Mouse (Mus musculus): ENCODE measurements around the gene Dnase2b.

The Dnase2b gene

DNA sequence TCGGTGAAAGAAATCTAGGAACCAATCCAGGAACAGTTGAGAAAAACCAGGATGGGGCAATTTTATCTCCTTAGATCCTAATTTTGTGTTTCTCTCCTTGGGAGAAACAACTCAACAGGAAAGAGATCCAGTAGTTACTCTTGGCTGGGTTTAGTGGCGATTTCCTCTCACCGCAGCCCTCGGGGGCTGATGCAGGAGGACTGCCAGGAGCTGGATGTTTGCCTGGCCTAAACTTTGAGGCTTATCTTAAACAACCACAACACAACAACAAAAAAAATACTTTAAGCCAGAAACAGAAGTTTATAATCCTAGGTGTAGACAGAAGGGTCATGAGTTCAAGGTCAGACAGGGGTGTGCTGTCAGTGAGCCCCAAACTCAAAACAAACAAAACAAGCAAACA lies 3.6 kb downstream of the Dnase2b start:
- DNase-seq (ENCODE audit: low spot score) = no peak

DNA sequence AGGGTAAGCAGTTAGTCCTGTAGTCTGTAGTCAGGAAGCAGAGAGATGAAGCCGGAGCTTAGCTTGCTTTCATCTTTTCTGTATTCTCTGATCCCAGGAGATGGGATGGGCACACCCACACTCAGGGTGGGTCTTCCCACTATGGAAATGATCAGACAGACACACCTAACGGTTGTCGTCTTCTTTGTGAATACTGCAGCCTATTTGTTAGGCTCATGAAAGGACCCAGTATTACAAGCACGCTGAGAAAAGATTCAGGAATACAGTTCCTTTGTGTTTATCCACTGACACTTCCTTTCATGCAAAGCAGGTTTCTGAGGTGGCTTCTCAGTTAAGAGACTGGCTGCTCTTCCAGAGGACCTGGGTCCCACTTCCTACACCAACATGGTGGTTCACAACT lies 4.1 kb downstream of the Dnase2b start:
- DNase-seq (ENCODE audit: low spot score) = no peak

GRCm38 (mm10) chr3:146610322-146610721 lies 5.1 kb downstream of the Dnase2b start:
- no peak for DNase-seq (ENCODE audit: low spot score)

- DNase-seq (ENCODE audit: low spot score) = no peak
Observed at GRCm38 (mm10) chr3:146607368-146607767, 8.0 kb downstream of the Dnase2b start.

- DNase-seq (ENCODE audit: low spot score) = no peak
Observed at GRCm38 (mm10) chr3:146604647-146605046, 10.7 kb downstream of the Dnase2b start.

GRCm38 (mm10) chr3:146602531-146602930 lies 12.9 kb downstream of the Dnase2b start:
- DNase-seq (ENCODE audit: low spot score) = no peak

GRCm38 (mm10) chr3:146601205-146601604 lies 14.2 kb downstream of the Dnase2b start:
- no peak for DNase-seq (ENCODE audit: low spot score)

DNA sequence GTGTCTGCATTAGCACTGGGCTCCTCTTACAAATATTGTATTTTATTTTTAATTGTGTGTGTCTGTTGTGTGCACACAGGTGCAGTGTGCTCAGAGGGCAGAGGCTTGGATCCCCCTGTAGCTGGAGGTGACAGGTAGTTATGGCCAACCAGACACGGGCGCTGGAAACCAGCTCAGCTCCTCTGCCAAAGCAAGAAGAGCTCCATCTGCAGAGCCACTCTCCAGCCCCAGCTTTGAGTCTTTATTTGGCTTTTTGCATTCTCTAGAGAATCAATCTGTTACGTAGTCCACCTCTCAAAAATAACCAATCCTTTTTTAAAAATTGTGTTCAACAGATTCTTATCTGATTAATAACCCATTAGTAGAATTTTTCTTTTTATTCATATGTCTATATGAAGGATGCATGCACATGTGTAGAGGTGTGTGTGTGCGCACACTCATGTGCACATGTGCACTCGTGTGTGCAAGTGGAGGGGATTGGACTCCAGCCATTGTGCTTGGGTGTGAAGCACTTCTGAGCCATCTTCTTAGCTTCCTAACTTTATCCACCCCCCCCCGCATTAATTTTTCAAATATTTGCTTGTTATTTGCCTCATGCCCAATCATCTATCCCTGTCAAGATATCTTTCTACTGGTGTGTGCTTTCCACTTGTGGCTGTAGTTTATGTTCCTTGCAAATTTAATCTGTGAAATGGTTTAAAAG lies 16.0 kb downstream of the Dnase2b start:
- no peak for DNase-seq (ENCODE audit: low spot score)

DNA sequence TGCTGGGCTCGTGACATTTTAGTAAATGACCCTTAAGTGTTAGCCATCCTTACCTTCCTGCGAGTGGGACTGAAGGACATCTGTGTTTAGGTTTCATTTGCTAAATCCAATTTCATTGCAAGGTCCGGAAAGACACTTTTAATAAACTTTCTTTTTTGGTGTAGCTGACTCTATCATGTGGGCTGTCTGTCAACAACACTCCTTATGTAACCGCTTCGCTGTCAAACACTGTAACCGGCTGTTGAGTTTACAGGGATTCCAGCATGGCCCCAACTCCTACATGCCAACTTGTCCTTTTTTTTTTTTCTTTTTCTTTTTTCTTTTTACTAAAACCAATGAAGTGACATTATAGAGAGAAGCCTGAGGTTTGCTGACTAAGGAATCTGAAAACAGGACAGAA lies 17.0 kb downstream of the Dnase2b start:
- DNase-seq (ENCODE audit: low spot score) = no peak

DNA sequence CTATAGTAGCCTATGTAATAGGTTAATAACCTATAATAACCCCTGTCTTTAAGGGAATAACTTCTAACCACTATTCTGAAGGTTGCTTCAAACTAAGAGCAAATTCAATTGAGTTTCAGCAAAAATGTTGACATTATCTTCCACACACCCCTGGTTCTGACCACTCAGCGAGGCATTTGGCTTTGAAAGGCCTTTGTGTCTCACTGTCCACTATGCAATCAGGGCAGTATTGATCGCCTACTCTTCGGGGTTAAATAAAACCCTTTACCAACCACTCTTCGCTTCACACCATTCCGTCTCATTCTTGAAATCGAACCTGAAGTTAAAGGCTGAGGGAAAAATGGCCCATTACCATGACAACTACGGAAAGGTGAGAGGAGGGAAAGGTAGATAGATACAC lies 18.5 kb downstream of the Dnase2b start:
- DNase-seq (ENCODE audit: low spot score) = no peak

DNA sequence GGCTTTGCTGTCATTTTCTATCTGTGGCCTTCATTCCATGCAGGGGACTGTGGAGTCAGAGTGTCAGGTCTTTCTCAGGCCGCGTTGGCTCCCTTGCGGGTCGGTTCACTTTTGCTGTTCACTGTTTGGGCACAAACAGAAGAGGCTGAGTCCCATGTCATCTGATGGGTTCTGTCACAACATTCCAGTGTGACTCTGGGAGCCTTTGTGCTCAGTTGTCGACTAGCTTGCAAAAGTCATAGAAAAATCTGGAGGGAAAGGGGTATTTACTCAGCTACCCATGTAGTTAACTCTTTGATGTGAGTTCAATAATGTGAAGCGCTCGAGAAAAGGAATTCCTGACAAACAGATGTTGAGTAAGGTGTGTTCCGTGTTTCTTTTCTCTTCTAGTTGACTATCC lies 19.0 kb downstream of the Dnase2b start:
- DNase-seq (ENCODE audit: low spot score) = no peak

DNA sequence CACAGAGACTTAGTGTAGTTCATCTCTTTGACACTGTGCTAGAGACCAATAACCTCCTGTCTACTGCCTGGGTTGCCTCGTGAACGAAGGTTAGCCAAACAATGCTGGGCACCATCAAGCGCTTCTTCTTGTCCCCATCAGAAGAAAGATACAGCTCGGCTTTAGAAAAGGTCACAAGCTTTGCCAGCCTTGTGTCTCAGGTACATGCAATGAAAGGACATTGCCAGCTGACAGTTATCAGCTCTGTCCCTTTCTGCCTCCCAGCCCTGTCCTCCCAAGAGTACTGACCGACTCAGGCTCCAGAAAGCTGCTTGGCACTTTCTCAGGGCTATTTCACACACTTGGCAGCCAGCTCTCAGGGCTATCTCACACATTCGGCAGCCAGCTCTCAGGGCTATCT lies 20.0 kb downstream of the Dnase2b start:
- DNase-seq (ENCODE audit: low spot score) = no peak

DNA sequence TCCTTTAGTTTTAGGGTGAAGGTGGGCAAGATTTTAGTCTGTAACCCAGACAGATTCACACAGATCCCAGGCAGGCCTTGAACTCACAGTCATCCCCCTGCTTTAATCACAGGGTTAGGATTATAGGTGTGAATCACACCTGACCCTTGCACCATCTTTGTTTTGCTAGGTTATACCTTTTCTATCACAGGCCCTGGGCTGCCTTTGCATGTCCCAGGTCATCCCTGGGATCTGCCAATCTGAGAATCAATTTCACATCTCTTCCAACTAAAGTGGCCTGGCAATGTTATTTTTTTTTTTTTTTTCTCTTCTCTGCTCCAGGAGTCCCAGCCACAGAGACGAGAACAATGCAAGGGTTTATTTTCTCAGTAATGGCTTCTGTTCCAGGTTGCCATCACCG lies 23.8 kb downstream of the Dnase2b start:
- DNase-seq (ENCODE audit: low spot score) = no peak

DNA sequence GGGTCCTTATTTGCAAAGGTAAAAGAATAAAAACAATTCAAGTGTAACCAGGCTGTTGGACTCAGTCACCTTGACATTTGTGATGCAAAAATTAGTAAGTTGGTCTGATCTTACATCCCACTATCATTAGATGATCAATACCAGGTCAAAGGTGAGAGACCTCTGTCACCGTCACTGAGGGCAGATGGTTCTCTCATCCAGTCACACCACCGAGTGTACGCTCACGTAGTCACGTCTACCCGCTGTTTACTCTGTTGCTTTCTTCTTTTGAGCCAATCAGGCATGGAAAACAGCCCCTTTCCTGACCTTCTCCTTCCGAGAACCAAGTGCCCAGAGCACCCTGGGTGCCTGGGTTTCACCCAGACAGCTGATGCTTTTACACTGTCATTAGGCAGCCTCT lies 24.2 kb downstream of the Dnase2b start:
- DNase-seq (ENCODE audit: low spot score) = no peak

DNA sequence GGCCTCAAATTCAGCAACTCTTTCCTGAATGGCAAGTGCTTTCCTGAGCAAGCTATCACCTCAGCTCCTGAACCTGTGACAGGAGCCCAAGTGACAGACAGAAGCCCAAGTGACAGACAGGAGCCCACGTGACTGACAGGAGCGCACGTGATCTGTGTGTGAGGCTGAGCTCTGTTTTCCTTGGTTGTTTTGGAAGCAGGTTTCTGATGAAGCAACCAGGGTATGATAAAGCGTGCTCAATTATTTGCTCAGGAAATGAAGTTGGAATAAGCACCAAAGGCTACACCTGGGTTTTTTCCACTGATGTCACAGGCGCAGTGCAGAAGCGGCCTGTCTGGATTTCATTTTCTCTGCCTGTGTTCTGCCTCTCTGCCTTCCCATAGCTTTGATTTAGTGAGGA lies 25.9 kb downstream of the Dnase2b start:
- no peak for DNase-seq (ENCODE audit: low spot score)

- DNase-seq (ENCODE audit: low spot score) = no peak
Observed at GRCm38 (mm10) chr3:146586616-146587015, 28.8 kb downstream of the Dnase2b start.

- DNase-seq (ENCODE audit: low spot score) = no peak
Observed at GRCm38 (mm10) chr3:146583908-146584307, 31.5 kb downstream of the Dnase2b start.

- DNase-seq (ENCODE audit: low spot score) = no peak
Observed at GRCm38 (mm10) chr3:146583478-146583877, 31.9 kb downstream of the Dnase2b start.

GRCm38 (mm10) chr3:146580039-146580729 lies 35.2 kb downstream of the Dnase2b start:
- DNase-seq (ENCODE audit: low spot score) = no peak

GRCm38 (mm10) chr3:146577591-146577990 lies 37.8 kb downstream of the Dnase2b start:
- DNase-seq (ENCODE audit: low spot score) = no peak

DNA sequence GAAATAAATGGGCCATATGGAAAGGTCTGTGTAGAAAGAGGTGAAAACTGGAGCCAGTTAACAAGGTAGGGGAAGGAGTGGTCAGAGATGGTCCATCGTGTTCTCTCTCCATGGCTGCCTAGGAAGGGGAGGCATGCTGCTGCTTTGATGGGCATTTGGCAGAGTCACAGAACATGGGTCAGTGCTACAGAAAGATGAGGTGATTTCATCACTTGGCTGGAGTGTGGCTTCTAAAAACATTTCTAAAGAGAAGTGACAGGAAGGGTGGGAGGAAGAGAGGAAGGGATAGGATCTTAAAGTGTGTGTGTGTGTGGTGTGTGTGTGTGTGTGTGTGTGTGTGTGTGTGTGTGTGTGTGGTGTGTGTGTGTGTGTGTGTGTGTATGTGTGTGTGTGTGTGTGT lies 44.1 kb downstream of the Dnase2b start:
- DNase-seq (ENCODE audit: low spot score) = no peak

- no peak for DNase-seq (ENCODE audit: low spot score)
Observed at GRCm38 (mm10) chr3:146570939-146571338, 44.5 kb downstream of the Dnase2b start.

DNA sequence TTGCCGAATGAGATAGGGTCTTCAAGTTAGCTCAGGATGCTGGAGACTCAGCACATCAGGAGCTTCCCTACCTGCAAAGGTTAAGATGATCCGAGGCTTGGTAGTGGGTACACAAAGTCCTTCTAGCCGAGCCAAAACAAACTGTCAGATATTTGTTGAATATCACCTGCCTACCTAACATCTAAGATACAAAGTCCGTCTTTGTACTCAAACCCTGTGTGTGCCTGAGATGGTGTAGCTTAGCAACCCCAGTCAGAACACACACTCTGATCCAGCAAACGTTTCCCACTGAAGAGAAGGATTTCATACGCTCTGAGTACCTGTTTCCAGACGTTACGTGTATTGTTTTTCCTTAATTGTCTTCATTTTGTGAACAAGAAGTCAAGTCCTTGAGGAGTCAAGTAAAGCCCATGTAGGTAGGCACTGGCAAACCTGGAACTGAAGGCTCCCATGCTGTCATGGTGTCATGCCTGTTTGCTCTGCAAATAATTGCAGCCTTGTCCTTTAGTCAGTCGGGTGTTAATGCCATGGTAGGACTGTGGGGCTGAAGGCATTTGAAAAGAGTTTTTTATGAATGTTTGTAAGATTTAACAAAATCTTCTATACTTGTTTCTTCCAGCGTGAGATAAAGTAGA lies 45.1 kb downstream of the Dnase2b start, which contains the start of gene Uox:
Gene Uox (plus strand): TSS at position 279 of the 635 bp plus-strand sequence.
- DNase-seq (ENCODE audit: low spot score) = no peak
